Mouse (Mus musculus) small intestine, adult 2 months (tissue): Measurements from ENCODE around the gene Dhh.

Source experiments
- CTCF ChIP-seq: fragments of 200-500 bp; IDR thresholded peaks from 2 replicates; pipeline ENCODE4 v1.5.1; 2012; ENCODE audit warnings: low read depth, mild to moderate bottlenecking, control low read depth, inconsistent platforms, low read length, moderate library complexity, mixed read lengths; ENCODE audit not compliant: insufficient replicate concordance, insufficient read length; ENCODE audit errors: extremely low read depth
- POLR2A ChIP-seq: fragments of 200-500 bp; IDR thresholded peaks from 2 replicates; pipeline ENCODE4 v1.6.1; 2012; ENCODE audit warnings: low read depth, mild to moderate bottlenecking, control low read depth, inconsistent platforms, low read length, moderate library complexity

DNA sequence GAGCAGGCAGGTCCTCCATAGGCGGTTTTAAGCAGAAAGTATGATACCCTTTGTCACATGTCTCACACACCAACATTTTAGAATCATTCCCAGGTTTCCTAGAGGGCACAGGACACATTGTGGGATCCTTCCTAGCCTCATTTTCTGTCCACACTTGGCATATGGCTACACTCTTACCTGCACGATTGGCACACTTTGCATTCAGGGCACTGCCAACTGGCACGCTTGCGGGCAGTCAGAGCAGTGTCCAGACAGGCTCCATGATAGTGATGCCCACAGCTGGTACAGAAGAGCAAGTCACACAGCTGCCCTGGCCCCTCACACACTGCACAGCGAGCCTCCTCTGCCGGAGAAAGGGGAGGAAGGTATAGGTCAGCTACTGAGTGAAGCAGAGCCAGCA lies 33.4 kb downstream of the Dhh start:
- no peak for TF ChIP-seq CTCF
- TF ChIP-seq POLR2A = no peak
